Mouse (Mus musculus): Measurements from ENCODE around the gene Cyb561d1. TPM values are rescaled to one million over a fixed set of nuclear protein-coding genes. Genes with fewer than 3 reads are reported as not detected.

Cyb561d1 gene
- polyA plus RNA-seq, 1 experiment from 2014 or later: 2.7 TPM

- Histone ChIP-seq H3K4me3 (no peak overlapping the region), H3K4me1 (replicated peaks) (peaks cover 15% of the 10 kb centered on the region), H3K9me3 (replicated peaks) (no peaks in the 10 kb centered on the region), H3K27ac (no peak overlapping the region), H3K4me2 (no peak overlapping the region), H3K36me3 (no peaks in the 10 kb centered on the region), H3K9ac (no peak overlapping the region), H3K27me3 (peaks cover 19% of the 10 kb centered on the region)
- ATAC-seq (replicated peaks; ENCODE audit: insufficient number of reproducible peaks, insufficient read depth, low FRiP score, low read depth): no peak
- 77% methylated on average over 8 of the region's 8 CpGs for WGBS
Observed at GRCm38 (mm10) chr3:108212406-108212805, 11.4 kb upstream of the Cyb561d1 start.

GRCm38 (mm10) chr3:108211845-108212244, 10.8 kb upstream of the Cyb561d1 start:
- 81% methylated on average over 6 of the region's 6 CpGs for WGBS
- Histone ChIP-seq H3K9ac (no peak overlapping the region), H3K27me3 (peaks cover 16% of the 10 kb centered on the region), H3K4me2 (no peak overlapping the region), H3K4me1 (replicated peaks) (peaks cover 20% of the 10 kb centered on the region), H3K9me3 (replicated peaks) (no peaks in the 10 kb centered on the region), H3K4me3 (no peak overlapping the region), H3K36me3 (no peaks in the 10 kb centered on the region), H3K27ac (no peak overlapping the region)
- no peak for ATAC-seq (replicated peaks; ENCODE audit: insufficient number of reproducible peaks, insufficient read depth, low FRiP score, low read depth)

DNA sequence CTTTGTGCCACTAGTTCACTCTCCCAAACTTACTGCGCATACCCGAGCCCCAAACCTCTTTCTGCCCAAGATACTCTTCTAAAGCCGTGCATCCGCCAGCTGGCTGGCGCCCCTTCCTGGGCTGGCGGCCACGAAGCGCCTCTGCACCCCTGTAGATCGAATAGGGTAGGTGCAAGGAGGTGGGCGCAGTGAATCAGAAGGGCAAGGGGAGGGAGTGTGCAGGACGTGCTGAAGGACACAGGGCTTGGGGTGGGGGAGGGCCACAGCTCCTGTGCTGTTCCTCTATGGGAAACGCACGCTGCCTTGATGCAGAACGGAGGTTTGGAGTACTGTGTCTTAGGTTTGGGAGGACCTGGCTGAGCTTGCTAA, 9.7 kb upstream of the Cyb561d1 start, which contains the start of gene Atxn7l2:
Atxn7l2 (minus strand) TSS at position 164 of the 369 bp plus-strand sequence.
- Histone ChIP-seq H3K4me2 (peak within 1 kb of the TSS; percentile 93), H3K4me1 (replicated peaks) (peaks cover 20% of the 10 kb centered on the region), H3K27ac (peak within 1 kb of the TSS; percentile 91), H3K4me3 (peak within 1 kb of the TSS; percentile 82), H3K27me3 (peaks cover 7% of the 10 kb centered on the region), H3K9ac (peak within 1 kb of the TSS; percentile 78), H3K9me3 (replicated peaks) (no peaks in the 10 kb centered on the region), H3K36me3 (peaks cover 9% of the 10 kb centered on the region; the same call in 1 of the 2 replicates)
- peak; percentile 71 for ATAC-seq (replicated peaks; ENCODE audit: insufficient number of reproducible peaks, insufficient read depth, low FRiP score, low read depth)
- WGBS: 0% methylated on average over 14 of the region's 14 CpGs

GRCm38 (mm10) chr3:108209946-108210770, 9.1 kb upstream of the Cyb561d1 start:
- Histone ChIP-seq H3K4me1 (replicated peaks) (peaks cover 20% of the 10 kb centered on the region), H3K36me3 (peaks cover 15% of the 10 kb centered on the region), H3K27ac (peak overlapping the region; percentile 91), H3K4me2 (peak overlapping the region; percentile 93), H3K9me3 (replicated peaks) (no peaks in the 10 kb centered on the region), H3K4me3 (peak overlapping the region; percentile 82), H3K9ac (peak overlapping the region; percentile 78), H3K27me3 (peaks cover 7% of the 10 kb centered on the region; the same call in 1 of the 2 replicates)
- WGBS: under 1% methylated on average over 60 of the region's 72 CpGs
- ATAC-seq (replicated peaks; ENCODE audit: insufficient number of reproducible peaks, insufficient read depth, low FRiP score, low read depth): peak; percentile 96

- no peak for ATAC-seq (replicated peaks; ENCODE audit: insufficient number of reproducible peaks, insufficient read depth, low FRiP score, low read depth)
- Histone ChIP-seq H3K4me2 (peak overlapping the region; percentile 93), H3K4me1 (replicated peaks) (peaks cover 20% of the 10 kb centered on the region), H3K4me3 (peak overlapping the region; percentile 82), H3K27me3 (peaks cover 7% of the 10 kb centered on the region; the same call in 1 of the 2 replicates), H3K9ac (peak overlapping the region; percentile 78), H3K9me3 (replicated peaks) (no peaks in the 10 kb centered on the region), H3K27ac (no peak overlapping the region), H3K36me3 (peaks cover 20% of the 10 kb centered on the region)
- 7% methylated on average over 8 of the region's 8 CpGs for WGBS
Observed at GRCm38 (mm10) chr3:108209536-108209935, 8.5 kb upstream of the Cyb561d1 start.

DNA sequence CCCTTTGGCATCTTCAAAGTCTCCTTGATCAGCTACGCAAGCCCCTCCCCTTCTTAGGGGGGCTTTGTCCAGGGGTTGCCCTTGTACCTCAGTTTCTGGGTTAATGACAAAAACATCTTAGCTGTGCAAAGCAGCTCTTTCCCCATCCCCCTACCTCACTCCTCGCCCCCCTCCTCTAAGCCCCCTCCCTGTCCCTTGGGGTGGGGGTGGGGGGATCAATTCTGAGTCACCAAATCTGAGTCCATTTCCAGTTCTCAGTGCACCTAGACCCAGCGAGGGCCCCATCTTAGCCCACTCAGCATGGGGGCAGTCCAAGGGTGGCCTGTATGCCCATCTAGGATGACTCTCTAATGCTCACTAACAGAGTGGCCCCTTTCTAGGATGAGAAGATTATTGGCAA, 8.0 kb upstream of the Cyb561d1 start:
- Histone ChIP-seq H3K4me1 (replicated peaks) (peaks cover 20% of the 10 kb centered on the region), H3K9ac (peak overlapping the region; percentile 78; the same call in 1 of the 2 replicates), H3K4me3 (peak overlapping the region; percentile 82), H3K4me2 (peak overlapping the region; percentile 93), H3K9me3 (replicated peaks) (no peaks in the 10 kb centered on the region), H3K27ac (no peak overlapping the region), H3K36me3 (peaks cover 24% of the 10 kb centered on the region), H3K27me3 (peaks cover 3% of the 10 kb centered on the region; the same call in 1 of the 2 replicates)
- no peak for ATAC-seq (replicated peaks; ENCODE audit: insufficient number of reproducible peaks, insufficient read depth, low FRiP score, low read depth)
- WGBS: 82% methylated on average over 3 of the region's 3 CpGs

DNA sequence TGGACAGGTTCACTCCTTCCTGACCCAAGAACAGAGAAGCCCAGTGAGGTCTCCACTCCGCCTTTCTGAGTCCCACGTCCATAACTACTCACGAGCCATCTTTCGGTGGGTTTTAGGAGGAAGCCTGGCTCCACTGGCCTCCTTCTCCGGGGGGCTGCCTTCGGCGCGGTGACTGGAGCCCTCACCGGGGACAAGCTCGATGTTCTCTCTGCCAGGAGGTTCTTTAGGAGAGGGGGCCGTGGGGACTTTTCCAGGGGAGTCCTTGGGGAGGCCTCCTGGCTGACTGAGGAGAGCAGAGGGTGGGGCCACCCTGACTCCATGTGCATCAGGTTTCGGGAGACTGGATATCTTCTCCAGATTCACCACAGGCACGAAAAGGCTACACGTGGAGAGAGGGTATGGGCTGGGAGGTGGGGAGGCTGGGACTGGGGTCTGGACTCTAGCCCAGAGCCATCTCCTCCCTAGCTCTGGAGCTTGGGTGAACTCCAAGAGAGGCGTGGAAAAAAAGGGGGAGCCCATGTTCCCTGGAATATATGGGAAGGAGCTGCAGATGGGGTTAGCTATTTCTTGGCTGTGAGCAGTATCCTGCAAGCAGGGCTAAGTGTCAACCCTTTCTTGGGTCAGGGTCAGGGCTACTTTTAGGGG, 5.8 kb upstream of the Cyb561d1 start:
- no peak overlapping the region for H3K4me3 ChIP-seq
- no peak overlapping the region for H3K9ac ChIP-seq
- H3K4me1 ChIP-seq (replicated peaks): peaks cover 20% of the 10 kb centered on the region
- peak overlapping the region; percentile 1; the same call in 1 of the 2 replicates for H3K4me2 ChIP-seq
- no peaks in the 10 kb centered on the region for H3K9me3 ChIP-seq (replicated peaks)
- WGBS: 78% methylated on average over 15 of the region's 15 CpGs
- no peaks in the 10 kb centered on the region for H3K27me3 ChIP-seq
- peaks cover 37% of the 10 kb centered on the region for H3K36me3 ChIP-seq
- no peak for ATAC-seq (replicated peaks; ENCODE audit: insufficient number of reproducible peaks, insufficient read depth, low FRiP score, low read depth)
- H3K27ac ChIP-seq: no peak overlapping the region

DNA sequence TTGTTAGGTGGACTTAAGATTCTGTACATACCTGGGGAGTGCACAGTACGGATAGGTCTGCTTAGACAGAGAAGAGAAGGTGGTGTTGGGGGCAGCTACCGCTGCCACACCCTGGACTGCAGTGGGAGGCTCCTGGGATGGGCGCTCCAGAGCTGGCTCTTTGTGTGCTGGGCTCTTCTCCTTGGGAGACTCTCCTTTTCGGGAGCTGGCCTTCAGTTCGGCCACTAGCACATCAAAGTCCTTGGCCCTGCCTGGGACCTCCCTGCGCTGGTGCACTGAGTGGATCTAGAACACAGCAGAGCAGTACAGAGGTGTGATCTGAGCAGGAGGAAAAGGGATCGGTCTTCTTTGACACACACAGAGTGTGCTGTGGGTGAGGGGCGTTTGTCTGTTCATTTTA, 4.6 kb upstream of the Cyb561d1 start:
- H3K4me3 ChIP-seq: no peak overlapping the region
- no peak for ATAC-seq (replicated peaks; ENCODE audit: insufficient number of reproducible peaks, insufficient read depth, low FRiP score, low read depth)
- H3K9ac ChIP-seq: no peak overlapping the region
- H3K4me1 ChIP-seq (replicated peaks): peaks cover 24% of the 10 kb centered on the region
- no peak overlapping the region for H3K27ac ChIP-seq
- no peaks in the 10 kb centered on the region for H3K9me3 ChIP-seq (replicated peaks)
- H3K4me2 ChIP-seq: no peak overlapping the region
- H3K36me3 ChIP-seq: peaks cover 38% of the 10 kb centered on the region
- no peaks in the 10 kb centered on the region for H3K27me3 ChIP-seq
- 83% methylated on average over 8 of the region's 8 CpGs for WGBS

DNA sequence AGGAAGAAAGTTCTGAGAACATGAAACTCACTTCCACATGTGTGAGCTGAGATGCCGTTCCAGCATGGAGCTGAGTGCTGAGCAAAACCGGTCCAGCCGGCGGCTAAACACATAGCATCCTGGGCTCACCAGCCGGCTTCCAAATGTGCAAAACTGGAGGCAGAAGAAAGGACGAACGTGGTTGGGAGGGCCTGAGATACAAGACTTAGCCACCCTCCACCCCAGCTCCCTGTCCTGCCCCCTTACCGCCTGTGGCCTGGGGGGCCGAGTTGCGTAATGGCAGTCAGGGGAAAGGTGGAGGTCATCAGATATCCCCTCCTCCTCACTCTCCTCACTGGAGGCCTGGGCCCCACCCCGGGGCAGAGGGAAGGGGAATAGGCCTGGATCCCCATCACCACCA, 3.5 kb upstream of the Cyb561d1 start:
- H3K9ac ChIP-seq: no peak overlapping the region
- no peak overlapping the region for H3K4me3 ChIP-seq
- no peak for ATAC-seq (replicated peaks; ENCODE audit: insufficient number of reproducible peaks, insufficient read depth, low FRiP score, low read depth)
- H3K27ac ChIP-seq: no peak overlapping the region
- H3K9me3 ChIP-seq (replicated peaks): no peaks in the 10 kb centered on the region
- 81% methylated on average over 11 of the region's 11 CpGs for WGBS
- H3K4me2 ChIP-seq: no peak overlapping the region
- peaks cover 21% of the 10 kb centered on the region for H3K4me1 ChIP-seq (replicated peaks)
- peaks cover 38% of the 10 kb centered on the region for H3K36me3 ChIP-seq
- no peaks in the 10 kb centered on the region for H3K27me3 ChIP-seq

- peaks cover 38% of the 10 kb centered on the region for H3K36me3 ChIP-seq
- no peak for ATAC-seq (replicated peaks; ENCODE audit: insufficient number of reproducible peaks, insufficient read depth, low FRiP score, low read depth)
- peaks cover 14% of the 10 kb centered on the region for H3K4me1 ChIP-seq (replicated peaks)
- H3K9ac ChIP-seq: no peak overlapping the region
- no peak overlapping the region for H3K27ac ChIP-seq
- no peaks in the 10 kb centered on the region for H3K27me3 ChIP-seq
- WGBS: 81% methylated on average over 11 of the region's 11 CpGs
- H3K9me3 ChIP-seq (replicated peaks): no peaks in the 10 kb centered on the region
- H3K4me3 ChIP-seq: no peak overlapping the region
- H3K4me2 ChIP-seq: no peak overlapping the region
Observed at GRCm38 (mm10) chr3:108203621-108204325, 2.8 kb upstream of the Cyb561d1 start.

GRCm38 (mm10) chr3:108203212-108203611, 2.2 kb upstream of the Cyb561d1 start:
- ATAC-seq (replicated peaks; ENCODE audit: insufficient number of reproducible peaks, insufficient read depth, low FRiP score, low read depth): no peak
- Histone ChIP-seq H3K9me3 (replicated peaks) (no peaks in the 10 kb centered on the region), H3K4me2 (no peak overlapping the region), H3K27me3 (no peaks in the 10 kb centered on the region), H3K9ac (no peak overlapping the region), H3K4me3 (no peak overlapping the region), H3K36me3 (peaks cover 38% of the 10 kb centered on the region), H3K4me1 (replicated peaks) (peaks cover 13% of the 10 kb centered on the region), H3K27ac (no peak overlapping the region)
- 91% methylated on average over 13 of the region's 13 CpGs for WGBS
